Mouse (Mus musculus): ENCODE results near the gene Pnpla7. TPM values are rescaled to one million over a fixed set of nuclear protein-coding genes. Genes with fewer than 3 reads are reported as not detected.

Pnpla7 gene
- total RNA-seq, 2 experiments from 2014 or later = 12.9 to 14.2 TPM

GRCm38 (mm10) chr2:25066552-25066951, 90.7 kb downstream of the Pnpla7 start:
- DNase-seq (ENCODE audit: low spot score in 2 of 2) = no peak

DNA sequence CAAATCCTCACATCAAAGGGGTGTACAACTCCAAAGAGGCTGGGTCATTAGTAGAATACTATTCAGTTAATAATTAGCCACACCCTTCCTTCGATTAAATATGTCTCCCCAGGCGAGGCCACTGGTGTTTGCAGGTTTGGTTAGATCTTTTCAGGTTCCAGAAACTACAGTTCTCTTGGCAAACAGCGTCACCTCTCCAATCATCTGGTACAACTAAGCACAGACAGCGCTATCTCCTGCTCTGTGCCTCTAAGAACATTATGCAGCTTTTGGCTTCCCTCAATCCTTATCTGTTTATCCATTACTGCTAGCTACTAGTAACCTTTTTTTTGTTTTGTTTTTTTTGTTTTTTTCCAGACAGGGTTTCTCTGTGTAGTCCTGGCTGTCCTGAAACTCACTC, 93.7 kb downstream of the Pnpla7 start:
- no peak for DNase-seq (ENCODE audit: low spot score in 2 of 2)

DNA sequence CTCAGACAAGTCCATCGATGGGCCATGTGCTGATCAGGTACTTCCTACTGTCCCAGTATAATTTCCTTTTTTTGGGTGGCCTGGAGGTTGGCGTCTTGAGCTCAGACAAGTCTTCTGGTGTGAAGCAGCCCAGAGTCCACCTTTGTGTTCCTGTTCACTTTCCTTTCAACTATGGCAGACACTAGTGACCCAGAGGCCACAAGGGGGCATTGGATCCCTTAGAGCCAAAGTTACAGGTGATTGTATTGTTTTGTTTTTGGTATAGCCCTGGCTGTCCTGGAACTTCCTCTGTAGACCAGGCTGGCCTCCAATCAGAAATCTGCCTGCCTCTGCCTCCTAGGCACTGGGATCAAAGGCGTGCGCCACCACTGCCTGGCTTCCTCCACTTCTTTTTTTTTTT, 96.6 kb downstream of the Pnpla7 start:
- no peak for DNase-seq (ENCODE audit: low spot score in 2 of 2)

- no peak for DNase-seq (ENCODE audit: low spot score in 2 of 2)
Observed at GRCm38 (mm10) chr2:25075506-25075905, 99.7 kb downstream of the Pnpla7 start.

DNA sequence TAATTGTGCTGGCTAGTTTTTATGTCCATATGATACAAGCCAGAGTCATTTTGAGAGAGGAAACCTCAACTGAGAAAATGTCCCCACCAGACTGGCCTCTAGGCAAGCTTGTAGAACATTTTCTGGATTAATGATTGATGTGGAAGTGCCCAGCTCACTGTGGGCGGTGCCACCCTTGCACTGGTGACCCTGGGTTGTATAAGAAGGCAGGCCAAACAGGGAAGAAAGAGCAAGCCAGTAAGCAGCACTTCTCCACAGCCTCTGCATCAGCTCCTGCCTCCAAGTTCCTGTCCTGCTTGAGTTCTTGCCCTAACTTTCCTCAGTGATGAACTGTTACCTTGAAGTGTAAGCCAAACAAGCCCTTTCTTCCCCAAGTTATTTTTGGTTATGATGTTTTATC, 103.1 kb downstream of the Pnpla7 start:
- no peak for DNase-seq (ENCODE audit: low spot score in 2 of 2)

DNA sequence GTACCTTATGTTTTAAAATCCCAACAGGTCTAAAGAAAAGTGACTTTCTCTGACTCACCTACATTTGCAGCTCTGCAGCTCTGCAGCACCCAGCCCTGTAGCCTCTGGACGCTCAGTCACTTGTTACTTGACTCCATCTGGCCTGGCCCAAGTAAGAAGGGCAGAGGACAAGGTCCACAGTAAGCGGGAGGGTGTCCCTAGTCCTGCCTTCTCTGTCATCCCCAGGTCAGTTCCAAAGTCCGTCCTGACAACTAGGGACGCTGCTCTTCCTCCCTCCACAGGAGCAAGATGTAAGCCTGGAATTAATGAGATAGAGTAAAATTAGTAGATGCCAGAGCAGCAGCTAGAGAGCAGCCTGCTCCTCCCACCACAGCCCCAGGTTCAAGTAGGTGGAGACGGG, 104.2 kb downstream of the Pnpla7 start, which contains the start of gene Entpd8:
Entpd8 (plus strand) TSS at position 229 of the 400 bp plus-strand sequence.
- DNase-seq (ENCODE audit: low spot score in 2 of 2) = no peak

DNA sequence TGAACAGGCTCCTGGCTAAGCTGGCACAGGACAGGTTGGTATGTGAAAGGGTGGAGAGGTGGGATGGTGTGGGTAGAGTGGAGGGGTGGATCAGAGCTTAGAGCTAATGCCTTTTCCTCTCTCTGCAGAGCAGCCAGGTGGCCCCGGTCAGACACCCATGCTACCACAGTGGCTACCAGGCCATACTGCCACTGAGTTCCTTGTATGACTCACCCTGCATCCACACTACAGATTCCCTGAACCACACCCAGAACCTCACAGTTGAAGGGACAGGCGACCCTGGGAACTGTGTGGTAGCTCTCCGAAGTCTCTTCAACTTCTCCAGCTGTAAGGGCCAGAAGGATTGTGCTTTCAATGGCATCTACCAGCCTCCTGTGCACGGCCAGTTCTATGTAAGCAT, 107.9 kb downstream of the Pnpla7 start:
- no peak for DNase-seq (ENCODE audit: low spot score in 2 of 2)

GRCm38 (mm10) chr2:25085571-25085970, 109.7 kb downstream of the Pnpla7 start:
- DNase-seq (ENCODE audit: low spot score in 2 of 2) = peak in 1 of 2 experiments; percentile 42

DNA sequence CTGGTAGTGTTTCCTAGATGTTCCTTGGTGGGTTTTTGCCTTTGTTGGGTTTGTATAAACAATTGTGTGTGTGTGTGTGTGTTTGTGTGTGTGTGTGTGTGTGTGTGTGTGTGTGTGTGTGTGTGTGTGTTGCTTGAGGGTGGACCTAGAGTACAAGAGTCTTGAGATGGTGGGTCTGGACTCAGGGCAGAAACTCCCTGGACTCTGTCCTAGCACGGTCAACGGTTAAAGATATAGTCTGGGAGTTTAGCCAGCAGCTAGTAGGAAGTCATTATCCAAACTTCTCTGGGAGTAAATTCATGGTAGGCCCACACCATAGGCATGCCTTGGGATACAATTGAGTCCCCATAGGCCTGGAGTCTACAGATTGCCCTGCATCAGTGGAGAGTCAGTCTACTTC, 112.0 kb downstream of the Pnpla7 start:
- DNase-seq (ENCODE audit: low spot score in 2 of 2) = no peak

DNA sequence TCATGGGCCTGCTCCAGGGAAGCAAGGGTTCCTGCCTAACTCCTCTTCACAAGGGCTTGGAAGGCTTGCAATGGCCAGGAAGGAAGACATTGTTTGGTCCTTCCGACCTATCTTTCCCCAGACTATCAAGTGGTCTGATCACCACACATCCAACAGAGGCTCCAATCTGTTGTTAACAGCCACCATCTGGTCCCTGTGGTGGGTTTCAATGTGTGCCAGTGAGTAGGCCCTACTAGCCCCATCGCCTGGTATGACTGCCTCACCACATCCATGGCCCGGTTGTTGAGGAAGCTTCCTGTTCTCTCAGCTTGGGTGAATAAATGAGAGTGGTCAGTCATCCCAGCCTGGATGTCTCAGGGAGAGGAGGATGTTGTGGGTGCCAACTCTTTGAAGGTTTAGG, 112.8 kb downstream of the Pnpla7 start:
- no peak for DNase-seq (ENCODE audit: low spot score in 2 of 2)

DNA sequence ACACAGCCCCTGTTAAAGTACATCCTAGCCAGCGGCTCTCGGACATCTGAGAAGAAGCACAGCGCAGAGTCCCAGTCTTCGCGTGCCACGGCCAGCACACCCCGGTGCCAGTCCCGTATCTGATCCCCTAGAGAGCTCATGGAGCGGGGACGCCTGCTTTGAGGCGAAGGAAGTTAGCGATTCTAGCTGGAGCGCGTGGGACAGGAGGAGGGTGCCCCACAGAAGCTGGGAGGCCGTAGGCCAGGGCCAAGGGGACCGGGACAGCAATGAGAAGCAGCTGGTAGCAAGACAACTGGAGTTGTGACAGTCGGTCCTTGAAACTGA, 118.9 kb downstream of the Pnpla7 start:
- no peak for DNase-seq (ENCODE audit: low spot score in 2 of 2)

- no peak for DNase-seq (ENCODE audit: low spot score in 2 of 2)
Observed at GRCm38 (mm10) chr2:25095109-25095850, 119.4 kb downstream of the Pnpla7 start, which contains the start of gene Noxa1. Noxa1 (minus strand) TSS chr2:25095149.

DNA sequence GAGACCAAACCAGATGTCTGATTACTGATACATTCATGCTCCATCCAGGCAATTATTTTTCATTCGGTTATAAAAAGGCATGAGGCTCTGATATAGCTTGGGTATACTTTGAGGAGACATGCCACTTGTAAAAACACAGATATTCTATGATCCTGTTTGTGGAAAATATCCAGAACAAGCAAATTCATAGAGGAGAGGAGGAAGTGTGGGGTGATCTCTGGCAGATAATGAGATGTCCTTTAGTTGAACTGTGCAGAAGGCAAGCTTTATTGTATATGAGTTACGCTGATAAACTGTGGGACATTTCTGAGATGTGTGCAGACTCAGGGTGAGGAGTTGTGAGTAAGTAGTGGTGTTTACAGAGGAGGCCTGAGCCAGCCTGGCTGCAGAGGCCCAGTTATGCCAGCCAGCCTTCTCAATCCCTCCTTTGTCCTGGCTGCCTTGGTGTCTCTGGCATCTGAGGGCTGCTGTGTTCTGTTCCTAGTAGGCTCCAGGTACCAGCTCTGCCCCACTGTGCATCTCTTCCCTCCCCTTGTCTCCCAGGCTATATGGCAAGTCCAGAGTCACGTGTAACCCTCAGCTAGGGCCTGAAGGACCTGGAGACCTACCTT, 122.3 kb downstream of the Pnpla7 start:
- peak in 1 of 2 experiments; percentile 34 for DNase-seq (ENCODE audit: low spot score in 2 of 2)

GRCm38 (mm10) chr2:25098956-25099355, 123.1 kb downstream of the Pnpla7 start:
- peak; percentile 50 to 67 for DNase-seq (ENCODE audit: low spot score in 2 of 2)

- DNase-seq (ENCODE audit: low spot score in 2 of 2) = no peak
Observed at GRCm38 (mm10) chr2:25099703-25100102, 123.9 kb downstream of the Pnpla7 start.

Small RNA genes lying within 50 kb of the gene (microRNA-seq; reads per million reads assigned to microRNA genes)
- gene Gm22875 (0 reads per million in 2 experiments), gene Gm24328 (0 reads per million in 2 experiments), gene Mir7664 (0 to 0.98 reads per million in 2 experiments)

Other genes with a start within 250 kb of the Pnpla7 start
- 100 to 1,000 TPM; 105 to 106 TPM for gene Cacna1b, start 212.9 kb upstream of the Pnpla7 start, total RNA-seq (2021)
- gene Ehmt1, start 56.4 kb upstream of the Pnpla7 start, total RNA-seq (2021) = 10 to 100 TPM; 74.0 to 81.1 TPM
- 10 to 100 TPM; 25.7 to 26.0 TPM for gene Arrdc1, start 40.8 kb upstream of the Pnpla7 start, total RNA-seq (2021)
- 10 to 100 TPM; 42.0 to 44.2 TPM for gene Zmynd19, start 26.2 kb upstream of the Pnpla7 start, total RNA-seq (2021)
- gene Dph7, start 13.6 kb upstream of the Pnpla7 start, total RNA-seq (2021) = 10 to 100 TPM; 24.9 to 29.5 TPM
- 10 to 100 TPM; 84.9 to 94.6 TPM for gene Mrpl41, start 935 bp upstream of the Pnpla7 start, total RNA-seq (2021)
- 100 to 1,000 TPM; 793 to 858 TPM for gene Nsmf, start 78.3 kb downstream of the Pnpla7 start, total RNA-seq (2021)
- gene Entpd8, start 104.3 kb downstream of the Pnpla7 start, total RNA-seq (2021) = not detected
- gene Noxa1, start 119.1 kb downstream of the Pnpla7 start, total RNA-seq (2021) = not detected
- gene Nrarp, start 204.7 kb downstream of the Pnpla7 start, total RNA-seq (2021) = 10 to 100 TPM; 43.0 to 50.3 TPM
- 1 to 10 TPM; 1.8 to 2.4 TPM for gene Tor4a, start 220.9 kb downstream of the Pnpla7 start, total RNA-seq (2021)
- gene Nelfb, start 235.5 kb downstream of the Pnpla7 start, total RNA-seq (2021) = 10 to 100 TPM; 50.6 to 59.3 TPM
- not detected for gene Stpg3, start 238.6 kb downstream of the Pnpla7 start, total RNA-seq (2021)
- not detected for gene Fam166a, start 242.7 kb downstream of the Pnpla7 start, total RNA-seq (2021)
- gene Tubb4b, start 248.7 kb downstream of the Pnpla7 start, total RNA-seq (2021) = 100 to 1,000 TPM; 394 to 449 TPM